Mouse (Mus musculus) kidney, postnatal 0 days (tissue): ENCODE measurements around the gene Prickle1. TPM values are rescaled to one million over a fixed set of nuclear protein-coding genes. Genes with fewer than 3 reads are reported as not detected.
A peak's percentile ranks its signal among the peaks of the same experiment; 100 is the strongest.

Source experiments
- ATAC-seq: fragments of 200-750 bp; cut with Nextera tagmentation; replicated peaks from 2 replicates; pipeline ENCODE4 v1.8.0; 2017; ENCODE audit warnings: low read depth, moderate number of reproducible peaks, moderate TSS enrichment, moderate library complexity; ENCODE audit not compliant: low FRiP score
- DNase-seq: peaks from one replicate; pipeline ENCODE4 v3.0.0-alpha.2; 2016; ENCODE audit warnings: low spot score
- H3K27ac ChIP-seq: fragments of 300-500 bp; sonication (generic); 2 replicates; pipeline ENCODE4 v1.5.1; 2014; ENCODE audit warnings: mild to moderate bottlenecking
- H3K27me3 ChIP-seq: fragments of 300-500 bp; sonication (generic); 2 replicates; pipeline ENCODE4 v1.6.1; 2014; ENCODE audit warnings: low read length, mixed read lengths; ENCODE audit not compliant: insufficient read depth
- H3K36me3 ChIP-seq: fragments of 300-500 bp; sonication (generic); 2 replicates; pipeline ENCODE4 v1.6.1; 2014; ENCODE audit warnings: low read length, mixed read lengths; ENCODE audit not compliant: insufficient read depth
- H3K4me1 ChIP-seq: fragments of 300-500 bp; sonication (generic); replicated peaks from 2 replicates; pipeline ENCODE4 v1.6.1; 2014; ENCODE audit warnings: antibody characterized with exemption, low read length, mixed read lengths; ENCODE audit not compliant: insufficient read depth
- H3K4me2 ChIP-seq: fragments of 300-500 bp; sonication (generic); 2 replicates; pipeline ENCODE4 v1.6.1; 2014; ENCODE audit warnings: mild to moderate bottlenecking, low read length, moderate library complexity, mixed read lengths
- H3K4me3 ChIP-seq: fragments of 300-500 bp; sonication (generic); replicated peaks from 2 replicates; pipeline ENCODE4 v1.5.1; 2014; ENCODE audit warnings: low read depth, low read length
- H3K9ac ChIP-seq: fragments of 300-500 bp; sonication (generic); 2 replicates; pipeline ENCODE4 v1.6.1; 2014; ENCODE audit warnings: low read depth, low read length
- H3K9me3 ChIP-seq: fragments of 300-500 bp; sonication (generic); replicated peaks from 2 replicates; pipeline ENCODE4 v1.6.1; 2016; ENCODE audit warnings: low read length, inconsistent platforms, mixed read lengths
- CTCF ChIP-seq: IDR thresholded peaks from 2 replicates; pipeline ENCODE4 v1.5.1; 2016; ENCODE audit warnings: antibody characterized with exemption, low read depth, mild to moderate bottlenecking, moderate library complexity
- WGBS: fragments of 180-500 bp; shearing (Covaris S2); extraction: QIAGEN DNeasy Blood & Tissue Kit; methylation state at CpG from one replicate; pipeline ENCODE4 v1.1.7; 2014; 5-methylcytosine and 5-hydroxymethylcytosine counted together
- polyA plus RNA-seq: library from polyadenylated mRNA; unstranded; fragments of >200 nt; fragmentation: Nextera tagmentation; extraction: Ambion mirVana; gene quantifications from 2 replicates; pipeline ENCODE4 v1.2.1, GENCODE M21; 2015

Gene Prickle1
- polyA plus RNA-seq, 1 experiment from 2014 or later = 20.7 TPM

GRCm38 (mm10) chr15:93548297-93548696 lies 47.4 kb downstream of the Prickle1 start:
- WGBS = 66% methylated on average over 9 of the region's 9 CpGs
- no peak for ATAC-seq

GRCm38 (mm10) chr15:93539415-93539814 lies 56.3 kb downstream of the Prickle1 start:
- H3K4me1 ChIP-seq = no peaks in the 10 kb centered on the region
- no peak overlapping the region for H3K9ac ChIP-seq
- H3K4me2 ChIP-seq = no peak overlapping the region
- no peak for ATAC-seq
- no peaks in the 10 kb centered on the region for H3K27me3 ChIP-seq
- WGBS = 92% methylated on average over 3 of the region's 3 CpGs
- no peak overlapping the region for H3K4me3 ChIP-seq
- no peaks in the 10 kb centered on the region for H3K36me3 ChIP-seq
- no peak for TF ChIP-seq CTCF
- no peak for DNase-seq
- H3K9me3 ChIP-seq = no peaks in the 10 kb centered on the region
- H3K27ac ChIP-seq = no peak overlapping the region

More at GRCm38 (mm10) chr15:93548297-93548696, 47.4 kb downstream of the Prickle1 start:
- Histone ChIP-seq H3K36me3 (no peaks in the 10 kb centered on the region), H3K9ac (no peak overlapping the region), H3K27me3 (no peaks in the 10 kb centered on the region), H3K4me3 (no peak overlapping the region), H3K9me3 (no peaks in the 10 kb centered on the region), H3K4me1 (peaks cover 5% of the 10 kb centered on the region; the same call in 1 of the 2 replicates), H3K27ac (no peak overlapping the region), H3K4me2 (no peak overlapping the region)
- TF ChIP-seq CTCF = no peak
- no peak for DNase-seq

- Histone ChIP-seq H3K27me3 (no peaks in the 10 kb centered on the region), H3K4me3 (no peak overlapping the region), H3K27ac (peak overlapping the region; percentile 13; the same call in 1 of the 2 replicates), H3K4me1 (no peaks in the 10 kb centered on the region), H3K9ac (no peak overlapping the region), H3K4me2 (no peak overlapping the region), H3K36me3 (no peaks in the 10 kb centered on the region), H3K9me3 (no peaks in the 10 kb centered on the region)
- TF ChIP-seq CTCF = no peak
- ATAC-seq (no peak), DNase-seq (no peak)
- WGBS = 79% methylated on average over 21 of the region's 21 CpGs
These were observed 57.0 kb downstream of the Prickle1 start for GRCm38 (mm10) chr15:93538551-93539205.

GRCm38 (mm10) chr15:93537745-93538144 lies 57.9 kb downstream of the Prickle1 start:
- Histone ChIP-seq H3K4me2 (no peak overlapping the region), H3K9ac (no peak overlapping the region), H3K36me3 (no peaks in the 10 kb centered on the region)

GRCm38 (mm10) chr15:93536191-93536590 lies 59.5 kb downstream of the Prickle1 start:
- no peaks in the 10 kb centered on the region for H3K27me3 ChIP-seq
- no peak overlapping the region for H3K4me3 ChIP-seq
- ATAC-seq (no peak), DNase-seq (no peak)
- 81% methylated on average over 4 of the region's 4 CpGs for WGBS
- no peak overlapping the region for H3K4me2 ChIP-seq
- no peak for TF ChIP-seq CTCF
- no peaks in the 10 kb centered on the region for H3K9me3 ChIP-seq
- no peaks in the 10 kb centered on the region for H3K4me1 ChIP-seq
- no peaks in the 10 kb centered on the region for H3K36me3 ChIP-seq
- no peak overlapping the region for H3K27ac ChIP-seq
- H3K9ac ChIP-seq = no peak overlapping the region

More at GRCm38 (mm10) chr15:93537745-93538144, 57.9 kb downstream of the Prickle1 start:
- TF ChIP-seq CTCF = no peak
- Histone ChIP-seq H3K4me3 (no peak overlapping the region), H3K27ac (no peak overlapping the region), H3K27me3 (no peaks in the 10 kb centered on the region), H3K9me3 (no peaks in the 10 kb centered on the region), H3K4me1 (no peaks in the 10 kb centered on the region)
- 73% methylated on average over 7 of the region's 7 CpGs for WGBS
- DNase-seq (no peak), ATAC-seq (no peak)

GRCm38 (mm10) chr15:93530703-93531032 lies 65.0 kb downstream of the Prickle1 start:
- H3K4me3 ChIP-seq = no peak overlapping the region
- no peaks in the 10 kb centered on the region for H3K36me3 ChIP-seq
- ATAC-seq (no peak), DNase-seq (no peak)
- H3K27me3 ChIP-seq = no peaks in the 10 kb centered on the region
- no peak for TF ChIP-seq CTCF
- H3K4me2 ChIP-seq = 0 out of 2 replicates have a peak overlapping the region, but pooled peaks have one; percentile 3
- no peak overlapping the region for H3K9ac ChIP-seq
- WGBS = 71% methylated on average over 3 of the region's 3 CpGs
- H3K9me3 ChIP-seq = no peaks in the 10 kb centered on the region
- H3K27ac ChIP-seq = peak overlapping the region; percentile 50; the same call in 1 of the 2 replicates
- no peaks in the 10 kb centered on the region for H3K4me1 ChIP-seq
